Mouse (Mus musculus) kidney, embryonic 16.5 days (tissue): ENCODE data around the gene Nr4a1. TPM values are rescaled to one million over a fixed set of nuclear protein-coding genes. Genes with fewer than 3 reads are reported as not detected.

ENCODE experiments used
- polyA plus RNA-seq: library from polyadenylated mRNA; unstranded; fragments of >200 nt; fragmentation: Nextera tagmentation; extraction: Ambion mirVana; gene quantifications from 2 replicates; pipeline ENCODE4 v1.2.1, GENCODE M21; 2015

Gene Nr4a1
- polyA plus RNA-seq, 1 experiment from 2014 or later, result 11.9 TPM

Other genes starting within 250 kb of the Nr4a1 start
- gene Gm47841, start 206.9 kb upstream of the Nr4a1 start, polyA plus RNA-seq, result not detected in 2 replicates
- gene Fignl2, start 175.7 kb upstream of the Nr4a1 start, polyA plus RNA-seq, result 0.26 and 0.35 TPM in 2 replicates
- not detected in 2 replicates for gene Ankrd33, start 138.5 kb upstream of the Nr4a1 start, polyA plus RNA-seq
- 20.6 and 24.4 TPM in 2 replicates for gene Acvrl1, start 125.7 kb upstream of the Nr4a1 start, polyA plus RNA-seq
- 7.4 and 8.8 TPM in 2 replicates for gene Acvr1b, start 80.2 kb upstream of the Nr4a1 start, polyA plus RNA-seq
- 3.2 and 3.4 TPM in 2 replicates for gene Grasp, start 30.1 kb upstream of the Nr4a1 start, polyA plus RNA-seq
- gene Atg101, start 30.0 kb downstream of the Nr4a1 start, polyA plus RNA-seq, result 78.2 and 87.0 TPM in 2 replicates
- 23.2 and 23.9 TPM in 2 replicates for gene 6030408B16Rik, start 38.9 kb downstream of the Nr4a1 start, polyA plus RNA-seq
- gene Krt80, start 115.9 kb downstream of the Nr4a1 start, polyA plus RNA-seq, result 1.7 and 2.3 TPM in 2 replicates
- gene Krt7, start 156.8 kb downstream of the Nr4a1 start, polyA plus RNA-seq, result 94.8 and 99.9 TPM in 2 replicates
- 0.06 TPM in 1 of 2 replicates, not detected in the other for gene Krt87, start 184.5 kb downstream of the Nr4a1 start, polyA plus RNA-seq
- not detected in 2 replicates for gene Krt88, start 193.5 kb downstream of the Nr4a1 start, polyA plus RNA-seq
- not detected in 2 replicates for gene Krt81, start 209.5 kb downstream of the Nr4a1 start, polyA plus RNA-seq
- gene Krt86, start 219.2 kb downstream of the Nr4a1 start, polyA plus RNA-seq, result not detected in 2 replicates
- not detected in 2 replicates for gene Krt83, start 237.2 kb downstream of the Nr4a1 start, polyA plus RNA-seq